Mouse (Mus musculus) adrenal gland (tissue): ENCODE data around the gene Aak1.

Experiments
- intact Hi-C: fragments of 180-260 bp; cut with DNase I; formaldehyde crosslinking; loops from one replicate; pipeline ENCODE4 v1.15.1; 2025

The Aak1 gene

DNA sequence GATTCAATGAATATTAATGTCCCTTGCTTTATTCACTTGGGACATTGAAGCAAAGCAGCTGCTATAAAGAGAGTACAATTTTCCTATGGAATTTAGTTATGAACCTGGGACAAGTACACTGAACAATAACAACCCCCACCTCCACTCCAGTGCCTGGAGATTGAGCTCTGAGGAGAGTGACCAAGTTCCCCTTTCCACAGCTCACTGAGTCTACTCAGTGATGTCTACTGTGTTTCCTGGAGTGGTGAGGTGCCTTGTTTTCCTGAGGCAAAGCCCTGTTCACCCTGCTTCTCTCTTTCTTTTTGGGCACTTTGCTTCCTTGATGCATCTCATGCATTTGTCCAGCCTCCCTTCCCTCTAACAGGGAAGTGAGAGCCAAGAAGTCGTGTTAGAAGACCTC, 100.8 kb downstream of the Aak1 start:
- intact Hi-C loops, result no loop called here

DNA sequence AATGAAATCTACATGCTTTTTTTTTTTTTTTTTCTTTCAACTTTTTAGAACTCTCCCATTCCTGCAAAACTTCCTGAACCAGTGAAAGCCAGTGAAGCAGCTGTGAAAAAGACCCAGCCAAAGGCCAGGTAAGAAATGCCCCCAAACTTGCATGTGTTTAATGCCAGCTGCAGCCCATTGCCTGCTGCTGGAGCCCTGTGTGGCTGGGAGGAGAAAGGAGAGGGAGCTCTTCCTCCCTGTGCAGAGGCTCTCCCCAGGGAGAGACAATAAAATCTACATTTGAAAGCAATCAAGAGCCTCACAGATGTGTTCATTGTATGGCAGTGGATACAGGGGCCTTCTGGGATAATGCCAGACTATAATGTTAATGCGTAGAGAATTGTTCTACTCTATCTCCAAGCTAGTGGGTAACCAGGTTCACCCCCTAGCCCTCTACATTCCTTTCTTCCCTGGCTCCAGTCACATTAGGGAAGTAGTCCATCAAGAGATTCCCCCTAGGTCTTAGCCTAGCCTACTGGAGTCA, 101.5 kb downstream of the Aak1 start:
- intact Hi-C loops, result no loop called here

DNA sequence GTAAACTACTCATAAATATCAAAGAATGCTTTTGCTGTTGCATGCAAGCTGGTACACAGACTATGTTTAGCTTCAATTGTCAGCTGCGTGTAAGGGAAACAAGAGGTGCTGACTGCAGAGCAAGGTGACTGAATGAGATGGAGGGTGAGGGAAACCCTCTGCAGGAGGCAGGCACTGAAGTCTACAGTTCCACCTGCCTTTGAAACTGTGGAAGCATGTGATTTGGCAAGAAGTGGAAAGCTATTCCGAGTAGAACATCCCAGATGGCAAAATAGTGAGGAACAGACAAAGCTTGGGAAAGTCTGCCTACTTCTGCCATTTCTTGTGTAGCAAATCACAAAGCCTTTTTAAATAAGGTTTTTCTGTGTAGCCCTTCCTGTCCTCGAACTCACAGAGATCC, 106.4 kb downstream of the Aak1 start:
- intact Hi-C loops, result no loop called here

DNA sequence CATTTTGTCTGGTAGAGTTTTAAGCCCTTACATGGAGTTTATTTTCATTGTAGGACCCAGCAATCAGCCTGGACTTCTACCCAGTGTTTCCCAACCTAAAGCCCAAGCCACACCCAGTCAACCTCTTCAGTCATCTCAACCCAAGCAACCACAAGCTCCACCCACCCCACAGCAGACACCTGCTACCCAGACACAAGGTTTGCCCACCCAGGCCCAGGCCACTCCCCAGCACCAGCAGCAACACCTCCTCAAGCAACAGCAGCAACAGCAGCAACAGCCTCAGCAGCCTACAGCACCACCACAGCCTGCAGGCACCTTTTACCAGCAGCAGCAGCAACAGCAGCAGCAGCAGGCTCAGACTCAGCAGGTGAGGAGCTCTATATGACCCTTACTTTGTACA, 106.9 kb downstream of the Aak1 start:
- intact Hi-C loops, result no loop called here

DNA sequence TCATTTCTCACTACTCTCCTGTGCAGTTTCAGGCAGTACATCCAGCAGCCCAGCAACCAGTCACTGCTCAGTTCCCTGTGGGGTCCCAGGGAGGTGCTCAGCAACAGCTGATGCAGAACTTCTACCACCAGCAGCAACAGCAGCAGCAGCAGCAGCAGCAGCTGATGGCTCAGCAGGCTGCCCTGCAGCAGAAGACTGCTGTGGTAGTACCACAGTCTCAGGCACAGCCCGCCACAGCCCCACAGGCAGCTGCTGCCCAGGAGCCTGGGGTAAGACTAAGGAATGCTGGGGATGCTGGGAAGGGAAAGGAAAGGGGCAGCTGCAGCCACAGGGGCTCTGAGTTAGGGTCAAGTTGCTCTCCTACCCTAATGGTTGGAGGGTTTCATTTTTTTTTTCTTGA, 109.7 kb downstream of the Aak1 start:
- intact Hi-C loops, result no loop called here

DNA sequence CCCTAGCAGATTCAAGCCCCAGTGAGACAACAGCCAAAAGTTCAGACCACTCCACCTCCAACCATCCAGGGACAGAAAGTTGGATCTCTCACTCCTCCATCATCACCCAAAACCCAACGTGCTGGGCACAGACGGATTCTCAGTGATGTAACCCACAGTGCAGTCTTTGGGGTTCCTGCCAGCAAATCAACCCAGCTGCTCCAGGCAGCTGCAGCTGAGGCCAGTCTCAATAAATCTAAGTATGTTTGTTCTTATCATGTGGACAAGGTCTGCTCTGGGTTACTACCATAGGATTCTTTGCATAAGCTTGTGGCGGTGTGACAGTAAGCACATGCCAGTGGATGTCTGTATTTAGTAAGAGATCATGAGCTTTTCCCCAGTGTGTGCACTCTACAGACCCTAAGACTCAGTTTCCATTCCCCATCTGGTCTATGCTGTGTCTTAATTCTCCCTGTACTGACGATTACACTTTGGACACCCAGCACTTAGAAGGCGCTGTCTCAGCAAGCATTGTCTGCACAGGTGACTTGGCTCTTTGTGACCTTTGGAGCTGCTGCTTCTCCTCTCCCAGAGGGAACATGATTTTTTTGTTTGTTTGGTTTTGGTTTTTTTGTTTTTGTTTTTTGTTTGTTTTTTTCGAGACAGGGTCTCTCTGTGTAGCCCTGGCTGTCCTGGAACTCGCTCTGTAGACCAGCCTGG, 114.8 kb downstream of the Aak1 start:
- intact Hi-C loops, result no loop called here

DNA sequence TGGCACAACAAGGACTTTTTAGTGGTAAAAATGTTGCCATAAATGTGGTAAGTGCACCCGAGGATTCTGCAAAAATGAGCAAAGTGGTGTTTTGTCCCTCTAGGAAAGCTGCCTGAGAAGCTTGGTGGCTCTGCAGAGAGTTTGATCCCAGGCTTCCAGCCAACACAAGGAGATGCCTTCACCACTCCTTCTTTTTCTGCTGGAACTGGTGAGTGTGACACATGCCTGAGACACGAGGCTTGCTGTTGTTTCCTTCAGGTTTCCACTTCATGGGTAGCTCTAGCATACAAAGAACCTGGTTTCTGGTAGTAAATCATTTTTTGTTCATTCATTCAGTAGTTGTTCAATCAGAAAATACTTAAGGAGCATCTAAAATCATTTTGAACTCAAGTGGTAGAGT, 117.8 kb downstream of the Aak1 start:
- intact Hi-C loops, result no loop called here

DNA sequence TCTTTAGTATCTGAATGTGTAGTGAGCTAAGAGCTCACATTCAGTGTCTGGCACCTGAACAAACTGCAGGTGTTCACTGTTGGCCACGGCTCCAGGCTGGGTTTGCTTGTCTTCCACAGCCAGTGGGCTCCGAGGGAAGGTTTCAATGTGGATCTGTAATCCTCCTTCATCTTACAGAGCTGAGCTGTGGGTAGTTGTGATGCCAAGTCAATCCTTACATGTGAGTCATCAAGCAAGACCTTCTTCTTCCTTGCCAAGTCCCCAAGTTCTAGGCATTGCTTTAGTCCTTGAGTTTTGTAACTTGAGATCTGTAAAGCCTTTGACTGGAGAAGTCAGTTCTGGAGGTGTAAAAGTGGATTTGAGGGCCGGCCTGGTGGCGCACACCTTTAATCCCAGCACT, 124.6 kb downstream of the Aak1 start:
- intact Hi-C loops, result no loop called here

DNA sequence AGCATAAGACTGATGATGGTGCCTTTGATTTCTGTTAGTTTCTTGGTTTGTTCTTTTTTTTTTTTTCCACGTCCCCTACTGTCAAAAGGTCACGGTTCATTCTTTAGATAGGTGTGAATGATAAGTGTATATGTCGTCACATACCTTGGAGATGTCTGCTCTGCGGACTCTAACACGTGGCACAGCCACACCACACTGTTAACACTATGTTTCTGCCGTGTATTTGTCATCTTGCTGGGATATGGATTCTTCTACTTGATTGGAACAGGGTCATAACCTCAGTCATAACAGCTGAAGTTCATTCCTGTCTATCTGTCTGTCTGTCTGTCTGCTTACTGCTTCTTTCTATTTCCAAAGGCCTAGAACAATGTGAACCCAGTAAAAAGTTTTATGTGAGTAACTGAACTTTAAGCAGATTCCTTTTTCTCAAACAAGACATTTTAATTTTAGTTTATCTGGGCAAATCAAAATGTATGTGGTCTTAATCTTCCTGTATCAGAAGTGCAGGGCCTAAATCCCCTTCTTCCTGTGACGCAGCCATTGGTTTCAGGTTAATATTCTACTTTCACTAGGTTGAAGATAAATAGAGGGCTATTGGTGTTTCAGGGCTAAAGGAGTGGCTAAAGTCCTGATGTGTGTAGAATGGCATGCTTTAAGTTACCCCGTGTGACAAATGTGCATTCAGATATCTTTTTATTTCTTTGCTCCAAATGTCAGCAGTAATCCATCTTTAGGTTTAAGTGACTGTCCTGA, 129.0 kb downstream of the Aak1 start:
- intact Hi-C loops, result no loop called here

DNA sequence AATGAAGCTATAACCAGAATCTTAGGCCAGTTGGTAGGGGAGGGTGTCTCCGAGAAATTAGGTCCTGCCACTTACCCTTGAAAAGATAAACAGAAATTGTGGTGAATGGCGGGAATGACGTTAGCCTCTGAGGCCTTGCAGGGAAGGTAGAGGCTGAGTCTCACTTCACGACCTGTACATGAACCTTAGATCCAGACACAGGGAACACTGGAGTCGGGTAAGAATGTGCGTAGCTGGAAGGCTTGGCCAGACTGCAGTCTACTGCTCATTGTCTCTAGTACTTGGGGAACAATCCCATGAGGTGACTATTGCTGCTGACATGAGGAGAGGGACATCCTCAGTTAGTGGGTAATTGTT, 129.6 kb downstream of the Aak1 start:
- intact Hi-C loops, result no loop called here

DNA sequence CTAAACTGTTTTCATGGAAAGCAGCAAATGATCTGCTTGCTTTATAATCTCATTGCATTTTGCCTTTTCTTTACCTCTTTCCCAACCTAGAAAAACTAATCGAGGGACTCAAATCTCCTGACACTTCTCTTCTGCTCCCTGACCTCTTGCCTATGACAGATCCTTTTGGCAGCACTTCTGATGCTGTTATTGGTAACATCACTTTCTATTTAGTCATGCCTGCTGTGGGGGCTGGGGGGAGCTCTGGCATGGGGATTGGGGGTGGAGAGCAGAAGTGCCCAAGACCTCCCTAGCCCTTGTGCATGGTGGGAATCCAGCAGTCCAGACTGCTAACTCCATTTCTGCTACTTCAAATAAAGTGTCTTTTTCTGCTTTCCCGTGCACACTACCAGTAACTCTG, 131.9 kb downstream of the Aak1 start:
- intact Hi-C loops, result no loop called here

DNA sequence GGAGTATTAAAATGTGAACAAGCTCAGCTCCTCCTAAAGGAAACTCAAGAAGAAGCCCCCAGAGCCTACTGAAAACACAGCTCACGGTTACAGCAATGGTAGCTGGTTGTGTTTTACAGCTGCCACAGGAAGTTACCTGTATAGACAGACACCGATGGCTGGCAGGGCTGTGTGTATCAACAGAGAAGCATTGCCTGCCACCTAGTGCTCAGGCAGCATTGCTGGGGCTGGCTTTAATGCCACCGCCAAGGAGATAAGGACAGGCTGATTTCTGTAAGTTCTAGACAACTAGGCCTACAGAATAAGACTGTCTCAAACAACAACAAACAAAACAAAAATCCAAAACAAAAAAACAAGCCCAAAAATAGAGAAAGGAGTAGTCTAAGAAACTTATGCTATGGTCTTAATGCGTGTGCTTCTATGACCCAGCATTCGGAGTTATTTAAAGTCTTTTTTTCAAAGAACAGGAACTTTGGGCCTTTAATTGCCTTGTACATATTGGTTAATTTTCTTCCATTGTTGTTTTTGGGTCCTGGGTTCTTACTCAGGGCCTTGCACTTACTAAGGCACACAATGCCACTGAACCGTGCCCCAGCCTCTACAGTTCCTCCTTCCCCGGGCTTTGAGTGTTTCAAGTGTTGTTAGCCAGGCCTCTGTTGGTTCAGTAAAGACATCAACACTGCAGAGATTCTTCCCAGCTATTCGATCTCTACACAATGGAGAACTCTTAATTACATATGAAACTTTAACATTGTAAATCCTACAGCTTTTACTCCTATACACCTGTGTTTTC, 136.2 kb downstream of the Aak1 start:
- intact Hi-C loops, result no loop called here

DNA sequence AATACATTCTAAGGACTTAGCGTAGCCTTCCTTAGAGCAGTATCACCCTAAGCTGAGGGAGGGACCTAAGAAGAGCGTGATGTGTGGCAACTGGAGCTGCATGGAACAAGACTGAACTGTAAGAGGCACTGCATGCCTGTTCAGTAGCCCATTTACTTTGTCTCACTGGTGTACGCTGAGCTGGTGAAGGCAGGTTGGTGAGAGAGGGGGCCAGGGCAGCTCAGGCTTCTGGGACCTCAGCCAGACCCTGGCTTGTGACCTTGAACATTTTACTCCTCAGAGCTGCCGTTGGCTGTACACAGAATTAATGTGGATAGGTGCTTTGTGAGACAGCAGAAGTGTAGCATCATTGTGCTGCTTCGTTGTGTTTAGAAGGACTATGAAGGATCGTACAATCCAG, 140.3 kb downstream of the Aak1 start:
- intact Hi-C loops, result no loop called here

DNA sequence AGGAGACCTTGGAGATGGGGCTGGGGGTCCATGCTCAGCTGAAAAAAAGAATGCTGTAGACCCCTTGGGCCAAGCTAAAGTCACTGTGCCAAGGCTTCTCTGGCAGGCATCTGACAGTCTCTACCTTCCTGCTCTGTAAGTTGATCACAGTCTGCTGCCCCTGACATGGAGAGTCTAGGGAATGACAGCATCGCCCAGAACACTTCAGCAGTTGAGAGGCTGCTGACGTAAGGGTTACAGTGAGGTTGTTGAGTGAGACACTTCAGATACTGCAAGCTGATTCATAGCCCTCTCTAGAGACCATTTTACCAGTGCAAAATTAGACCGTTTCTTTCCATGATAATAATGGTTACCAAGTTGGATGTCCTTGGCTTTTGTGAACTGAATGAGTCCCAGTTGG, 141.7 kb downstream of the Aak1 start:
- intact Hi-C loops, result no loop called here

DNA sequence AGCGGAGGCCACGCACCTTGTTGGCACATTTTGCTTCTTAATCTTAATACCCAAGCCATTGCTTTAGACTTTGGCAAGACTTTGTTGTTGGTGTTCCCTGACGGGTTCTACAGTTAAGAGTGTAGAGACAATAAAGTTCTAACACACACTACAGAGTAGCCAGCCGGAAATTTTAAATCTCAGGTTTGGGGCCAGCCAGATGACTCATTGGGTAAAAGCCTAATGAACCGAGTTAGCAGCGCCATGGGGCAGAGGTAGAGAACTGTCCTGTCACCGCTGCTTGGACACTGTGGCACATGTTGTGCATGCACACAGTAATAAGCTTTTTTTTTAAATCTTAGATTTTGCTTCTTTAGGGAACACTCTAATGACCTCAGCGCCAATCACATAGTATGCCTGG, 143.0 kb downstream of the Aak1 start:
- intact Hi-C loops, result no loop called here

DNA sequence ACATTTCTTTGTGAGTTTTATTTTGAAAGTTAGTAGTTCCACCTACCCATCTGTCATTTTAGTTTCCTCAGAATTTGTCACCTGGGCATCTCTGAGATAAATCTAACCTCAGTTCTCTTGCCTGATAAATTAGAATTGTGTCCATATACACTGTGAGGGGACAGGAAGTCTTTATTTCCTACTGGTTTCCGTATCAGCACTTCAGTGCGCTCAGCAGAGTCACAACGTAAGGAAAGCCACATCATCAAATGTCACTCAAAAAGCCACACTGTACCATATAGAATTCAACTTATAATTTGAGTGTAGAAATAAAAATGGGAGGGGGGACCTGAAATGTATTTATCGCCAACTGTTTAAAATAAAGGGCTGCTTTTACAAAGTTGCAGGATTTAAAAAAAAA, 144.9 kb downstream of the Aak1 start:
- intact Hi-C loops, result no loop called here

DNA sequence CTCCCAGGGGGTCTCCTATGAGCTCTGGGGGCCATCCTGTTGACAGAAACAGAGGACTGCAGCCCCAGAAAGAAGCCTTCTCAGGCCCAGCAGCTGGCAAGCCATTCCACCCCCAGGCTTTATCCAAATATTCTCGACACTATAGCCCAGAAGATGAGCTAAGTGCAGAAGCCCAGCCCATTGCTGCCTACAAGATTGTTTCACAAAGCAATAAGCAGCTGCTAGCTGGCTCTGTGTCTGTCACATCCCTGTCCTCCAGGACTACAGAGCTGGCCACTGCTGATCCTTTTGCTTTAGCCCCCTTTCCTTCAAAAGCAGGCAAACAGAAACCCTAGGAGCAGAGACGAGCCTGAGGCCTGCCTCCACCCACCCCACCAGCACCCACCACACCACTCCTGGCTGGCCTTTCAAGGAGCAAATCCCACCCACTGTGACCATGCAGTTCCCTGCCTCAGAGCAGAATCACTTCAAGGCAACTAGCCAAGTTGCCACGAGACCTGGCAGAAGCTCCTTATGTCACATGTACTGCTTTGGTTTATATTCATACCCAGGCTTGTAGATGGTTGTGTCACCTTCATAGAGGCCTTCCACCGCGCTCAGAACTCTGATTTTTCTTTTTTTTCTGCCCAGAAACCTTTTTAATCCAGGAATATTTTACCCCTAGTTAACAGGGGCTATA, 147.5 kb downstream of the Aak1 start:
- intact Hi-C loops, result no loop called here

DNA sequence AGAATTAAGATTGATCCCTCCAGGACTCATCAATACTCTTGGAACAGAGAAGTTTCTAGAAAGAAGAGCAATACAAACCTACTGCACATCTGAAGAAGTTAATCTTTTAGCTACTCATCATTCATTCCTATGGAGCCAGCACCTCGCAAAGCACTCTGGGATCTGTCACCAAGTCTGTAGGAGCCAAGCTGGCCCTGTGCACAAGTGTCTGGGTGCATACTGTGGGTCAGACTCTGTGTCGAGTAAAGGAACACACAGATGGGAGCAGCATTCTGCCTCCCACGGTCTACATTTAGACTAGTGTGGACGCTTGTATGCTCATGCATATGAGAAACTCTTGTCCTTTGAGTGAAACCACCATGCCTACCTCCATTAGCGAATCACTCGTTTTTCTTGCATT, 148.0 kb downstream of the Aak1 start:
- intact Hi-C loops, result no loop called here

DNA sequence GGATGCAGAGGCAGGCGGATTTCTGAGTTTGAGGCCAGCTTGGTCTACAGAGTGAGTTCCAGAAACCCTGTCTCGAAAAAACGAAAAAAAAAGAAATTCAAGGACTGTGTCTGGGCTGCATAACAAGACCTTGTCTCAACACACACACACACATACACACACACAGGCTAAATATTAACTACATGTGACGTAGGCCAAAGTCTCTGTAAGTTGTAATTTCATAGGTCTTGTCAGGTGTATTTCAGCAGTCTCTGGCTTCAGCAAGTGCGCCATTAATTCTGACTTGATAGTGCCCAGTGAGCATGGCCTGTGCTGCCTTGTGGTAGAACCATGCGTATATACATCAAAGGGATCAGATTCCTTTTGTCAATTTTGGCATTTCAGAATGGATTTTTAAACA, 152.7 kb downstream of the Aak1 start:
- intact Hi-C loops, result no loop called here

DNA sequence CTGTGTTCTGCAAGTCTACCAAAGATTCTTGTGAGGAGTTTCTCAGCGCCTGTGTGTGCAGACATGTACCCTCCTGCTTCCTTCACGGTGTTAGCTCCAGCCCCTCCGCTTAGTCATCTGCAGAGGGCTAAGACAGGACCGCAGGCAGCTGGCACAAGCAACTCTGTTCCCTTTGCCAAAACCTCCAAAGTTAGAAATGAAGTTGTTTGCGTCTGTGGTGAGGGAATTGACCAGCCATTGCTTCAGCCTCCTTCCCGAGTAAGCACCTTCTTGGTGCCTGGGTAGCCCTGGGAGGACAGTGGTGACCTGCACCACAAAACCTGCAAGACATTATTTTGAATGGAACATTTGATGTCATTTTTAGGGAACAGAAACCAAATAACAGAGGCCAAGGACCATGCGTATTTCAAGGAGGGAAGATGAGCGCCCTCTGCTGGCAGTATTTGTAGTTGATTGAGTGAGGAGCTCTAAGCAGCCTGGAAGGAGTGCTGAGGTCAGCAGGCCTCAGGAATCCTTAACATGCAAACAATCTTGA, 153.3 kb downstream of the Aak1 start:
- intact Hi-C loops, result no loop called here

DNA sequence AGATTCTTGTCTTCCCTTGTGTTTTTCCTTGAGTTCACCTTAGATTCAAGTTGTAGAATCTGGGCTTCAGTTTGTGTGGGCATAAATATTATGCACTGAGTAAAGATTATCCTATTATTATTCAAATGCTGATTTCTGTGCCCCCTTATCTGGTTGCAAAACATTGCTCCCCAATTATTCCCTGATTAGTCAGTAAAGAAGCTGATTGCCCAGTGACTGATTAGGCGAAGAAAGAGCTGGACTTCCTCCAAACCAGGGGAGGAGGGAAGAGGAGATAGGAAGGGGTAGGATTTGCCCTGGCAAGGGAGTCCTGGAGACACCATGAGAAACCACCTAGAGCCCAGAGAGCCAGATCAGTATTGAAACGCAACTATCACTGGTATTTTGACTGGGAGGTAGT, 154.8 kb downstream of the Aak1 start:
- intact Hi-C loops, result no loop called here
